Mouse (Mus musculus) heart, embryonic 11.5 days (tissue): ENCODE measurements around the gene Noa1. TPM values are rescaled to one million over a fixed set of nuclear protein-coding genes. Genes with fewer than 3 reads are reported as not detected.
A peak's percentile ranks its signal among the peaks of the same experiment; 100 is the strongest.

ENCODE experiments used
- ATAC-seq: fragments of 200-750 bp; cut with Nextera tagmentation; replicated peaks from 2 replicates; pipeline ENCODE4 v1.8.0; 2017; ENCODE audit warnings: moderate library complexity; ENCODE audit not compliant: insufficient number of reproducible peaks, low FRiP score, low TSS enrichment
- H3K27ac ChIP-seq: fragments of 300-500 bp; sonication (generic); 2 replicates; pipeline ENCODE4 v1.5.1; 2014; ENCODE audit warnings: mild to moderate bottlenecking, low read depth, low read length
- H3K27me3 ChIP-seq: fragments of 300-500 bp; sonication (generic); 2 replicates; pipeline ENCODE4 v1.6.1; 2014; ENCODE audit warnings: mild to moderate bottlenecking, low read length, mixed read lengths; ENCODE audit not compliant: control insufficient read depth, insufficient read depth
- H3K36me3 ChIP-seq: fragments of 300-500 bp; sonication (generic); 2 replicates; pipeline ENCODE4 v1.6.1; 2014; ENCODE audit warnings: mild to moderate bottlenecking, low read length, moderate library complexity, mixed read lengths; ENCODE audit not compliant: control insufficient read depth, insufficient read depth
- H3K4me1 ChIP-seq: fragments of 300-500 bp; sonication (generic); 2 replicates; pipeline ENCODE4 v1.6.1; 2014; ENCODE audit warnings: low read length; ENCODE audit not compliant: control insufficient read depth, insufficient read depth
- H3K4me2 ChIP-seq: fragments of 300-500 bp; sonication (generic); 2 replicates; pipeline ENCODE4 v1.6.1; 2014; ENCODE audit warnings: mild to moderate bottlenecking, moderate library complexity
- H3K4me3 ChIP-seq: fragments of 300-500 bp; sonication (generic); 2 replicates; pipeline ENCODE4 v1.5.1; 2014; ENCODE audit warnings: low read depth, low read length
- H3K9ac ChIP-seq: fragments of 300-500 bp; sonication (generic); 2 replicates; pipeline ENCODE4 v1.6.1; 2014; ENCODE audit warnings: mild to moderate bottlenecking, low read depth, low read length, moderate library complexity
- H3K9me3 ChIP-seq: fragments of 300-500 bp; sonication (generic); replicated peaks from 2 replicates; pipeline ENCODE4 v1.6.1; 2016; ENCODE audit warnings: low read length; ENCODE audit not compliant: control insufficient read depth
- WGBS: fragments of 180-500 bp; shearing (Covaris S2); extraction: QIAGEN DNeasy Blood & Tissue Kit; methylation state at CpG from one replicate; pipeline ENCODE4 v1.1.7; 2014; ENCODE audit not compliant: insufficient replicate concordance; 5-methylcytosine and 5-hydroxymethylcytosine counted together
- polyA plus RNA-seq: library from polyadenylated mRNA; unstranded; fragments of >200 nt; fragmentation: Nextera tagmentation; extraction: Ambion mirVana; gene quantifications from 2 replicates; pipeline ENCODE4 v1.2.1, GENCODE M21; 2014

Noa1 gene
- polyA plus RNA-seq, 1 experiment from 2014 or later = 21.1 TPM

DNA sequence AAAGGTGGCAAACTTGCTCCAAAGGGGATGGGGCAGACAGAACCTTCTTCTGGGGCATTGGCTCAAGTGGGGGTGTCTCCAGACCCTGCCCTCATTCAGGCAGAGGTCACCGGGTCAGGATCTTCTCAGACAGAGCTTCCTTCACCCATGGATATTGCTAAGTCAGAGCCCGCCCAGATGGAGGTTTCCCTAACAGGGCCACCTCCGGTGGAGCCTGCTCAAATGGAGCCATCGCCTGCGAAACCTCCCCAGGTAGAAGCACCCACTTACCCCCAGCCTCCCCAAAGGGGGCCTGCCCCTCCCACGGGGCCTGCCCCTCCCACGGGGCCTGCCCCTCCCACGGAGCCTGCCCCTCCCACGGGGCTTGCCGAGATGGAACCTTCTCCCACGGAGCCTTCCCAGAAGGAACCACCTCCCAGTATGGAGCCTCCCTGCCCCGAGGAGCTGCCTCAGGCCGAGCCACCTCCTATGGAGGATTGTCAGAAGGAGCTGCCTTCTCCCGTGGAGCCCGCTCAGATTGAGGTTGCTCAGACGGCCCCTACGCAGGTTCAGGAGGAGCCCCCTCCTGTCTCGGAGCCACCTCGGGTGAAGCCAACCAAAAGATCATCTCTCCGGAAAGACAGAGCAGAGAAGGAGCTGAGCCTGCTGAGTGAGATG lies 28.2 kb downstream of the Noa1 start:
- WGBS = 87% methylated on average over 20 of the region's 20 CpGs
- Histone ChIP-seq H3K27ac (no peak overlapping the region), H3K36me3 (peaks cover 33% of the 10 kb centered on the region), H3K4me2 (no peak overlapping the region), H3K4me3 (no peak overlapping the region), H3K9me3 (no peaks in the 10 kb centered on the region), H3K27me3 (no peaks in the 10 kb centered on the region), H3K9ac (no peak overlapping the region), H3K4me1 (peaks cover 3% of the 10 kb centered on the region; the same call in 1 of the 2 replicates)
- ATAC-seq = no peak

DNA sequence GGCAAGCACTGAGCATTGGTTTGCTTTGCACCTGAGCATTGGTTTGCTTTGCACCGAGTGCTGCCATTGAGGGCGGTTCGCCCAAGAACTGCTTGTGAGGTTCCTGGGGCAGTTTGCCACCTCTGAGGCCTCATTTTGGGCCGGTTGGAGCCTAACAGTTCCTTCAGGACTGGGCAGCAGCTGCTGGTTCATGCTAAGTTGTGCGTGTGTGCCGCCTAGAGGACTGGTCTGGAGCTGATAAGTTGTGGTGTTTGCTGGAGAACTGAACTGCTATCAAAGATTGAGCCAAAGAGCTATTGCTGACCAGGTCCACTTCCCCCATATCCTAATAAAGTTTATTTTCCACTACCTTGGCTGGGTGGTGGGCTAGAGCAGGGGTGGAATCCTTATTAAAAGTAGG lies 32.7 kb downstream of the Noa1 start:
- Histone ChIP-seq H3K36me3 (peaks cover 44% of the 10 kb centered on the region), H3K27me3 (no peaks in the 10 kb centered on the region), H3K4me1 (no peaks in the 10 kb centered on the region), H3K27ac (no peak overlapping the region), H3K9ac (no peak overlapping the region), H3K4me3 (no peak overlapping the region), H3K4me2 (no peak overlapping the region), H3K9me3 (no peaks in the 10 kb centered on the region)
- no peak for ATAC-seq
- 88% methylated on average over 6 of the region's 6 CpGs for WGBS

GRCm38 (mm10) chr5:77275950-77276349 lies 33.9 kb downstream of the Noa1 start:
- WGBS = 92% methylated on average over 5 of the region's 5 CpGs
- H3K4me3 ChIP-seq = no peak overlapping the region
- H3K27ac ChIP-seq = no peak overlapping the region
- ATAC-seq = no peak
- no peaks in the 10 kb centered on the region for H3K4me1 ChIP-seq
- peaks cover 35% of the 10 kb centered on the region for H3K36me3 ChIP-seq
- no peaks in the 10 kb centered on the region for H3K27me3 ChIP-seq
- no peak overlapping the region for H3K4me2 ChIP-seq
- no peaks in the 10 kb centered on the region for H3K9me3 ChIP-seq
- no peak overlapping the region for H3K9ac ChIP-seq

GRCm38 (mm10) chr5:77273151-77273550 lies 36.7 kb downstream of the Noa1 start:
- Histone ChIP-seq H3K36me3 (peaks cover 43% of the 10 kb centered on the region), H3K4me2 (no peak overlapping the region), H3K9me3 (no peaks in the 10 kb centered on the region), H3K9ac (no peak overlapping the region), H3K4me1 (no peaks in the 10 kb centered on the region), H3K27ac (no peak overlapping the region), H3K4me3 (no peak overlapping the region), H3K27me3 (no peaks in the 10 kb centered on the region)
- no peak for ATAC-seq
- 86% methylated on average over 7 of the region's 7 CpGs for WGBS

GRCm38 (mm10) chr5:77269399-77269798 lies 40.5 kb downstream of the Noa1 start:
- Histone ChIP-seq H3K27ac (no peak overlapping the region), H3K9ac (no peak overlapping the region), H3K27me3 (no peaks in the 10 kb centered on the region), H3K36me3 (peaks cover 32% of the 10 kb centered on the region), H3K4me1 (0 out of 2 replicates have a peak, but pooled peaks cover 5% of the 10 kb centered on the region), H3K4me2 (no peak overlapping the region), H3K9me3 (no peaks in the 10 kb centered on the region), H3K4me3 (no peak overlapping the region)
- ATAC-seq = no peak
- 72% methylated on average over 8 of the region's 8 CpGs for WGBS

- Histone ChIP-seq H3K4me1 (0 out of 2 replicates have a peak, but pooled peaks cover 5% of the 10 kb centered on the region), H3K27ac (no peak overlapping the region), H3K9ac (no peak overlapping the region), H3K27me3 (no peaks in the 10 kb centered on the region), H3K4me2 (peak overlapping the region; percentile 69), H3K9me3 (no peaks in the 10 kb centered on the region), H3K4me3 (no peak overlapping the region), H3K36me3 (peaks cover 26% of the 10 kb centered on the region)
- WGBS = 94% methylated on average over 30 of the region's 30 CpGs
- ATAC-seq = no peak
Measured at GRCm38 (mm10) chr5:77267957-77268624, 41.8 kb downstream of the Noa1 start.

- H3K36me3 ChIP-seq = peaks cover 20% of the 10 kb centered on the region
- no peak overlapping the region for H3K9ac ChIP-seq
- no peaks in the 10 kb centered on the region for H3K9me3 ChIP-seq
- H3K27me3 ChIP-seq = no peaks in the 10 kb centered on the region
- ATAC-seq = no peak
- H3K4me1 ChIP-seq = 0 out of 2 replicates have a peak, but pooled peaks cover 5% of the 10 kb centered on the region
- no peak overlapping the region; the same call in 1 of the 2 replicates for H3K27ac ChIP-seq
- peak overlapping the region; percentile 69 for H3K4me2 ChIP-seq
- peak overlapping the region; percentile 96 for H3K4me3 ChIP-seq
- WGBS = 61% methylated on average over 4 of the region's 4 CpGs
Measured at GRCm38 (mm10) chr5:77267441-77267840, 42.4 kb downstream of the Noa1 start.

GRCm38 (mm10) chr5:77266886-77267401 lies 42.9 kb downstream of the Noa1 start:
- Histone ChIP-seq H3K27me3 (no peaks in the 10 kb centered on the region), H3K9ac (peak overlapping the region; percentile 93), H3K4me2 (peak overlapping the region; percentile 69), H3K4me1 (0 out of 2 replicates have a peak, but pooled peaks cover 5% of the 10 kb centered on the region), H3K36me3 (peaks cover 20% of the 10 kb centered on the region), H3K27ac (peak overlapping the region; percentile 98), H3K9me3 (no peaks in the 10 kb centered on the region), H3K4me3 (peak overlapping the region; percentile 96)
- ATAC-seq = no peak
- WGBS = 2% methylated on average over 11 of the region's 11 CpGs
